Mouse (Mus musculus) lung, embryonic 14.5 days (tissue): Measurements from ENCODE around the gene Tnfrsf1a. TPM values are rescaled to one million over a fixed set of nuclear protein-coding genes. Genes with fewer than 3 reads are reported as not detected.
"Not testable (repeated sequence)": the region's sequence is repeated elsewhere in the genome, so short reads cannot be mapped to it uniquely, and the experiment has no call there.

Source experiments
- ATAC-seq: fragments of 200-750 bp; cut with Nextera tagmentation; 2 replicates; pipeline ENCODE4 v1.8.0; 2017; ENCODE audit warnings: mild to moderate bottlenecking, moderate TSS enrichment, moderate library complexity; ENCODE audit not compliant: insufficient read depth
- DNase-seq: peaks from one replicate; pipeline ENCODE4 v3.0.0-alpha.2; 2015
- H3K27ac ChIP-seq: fragments of 300-500 bp; sonication (generic); 2 replicates; pipeline ENCODE4 v1.5.1; 2014; ENCODE audit warnings: low read depth, mild to moderate bottlenecking, moderate library complexity
- H3K27me3 ChIP-seq: fragments of 300-500 bp; sonication (generic); 2 replicates; pipeline ENCODE4 v1.6.1; 2014; ENCODE audit warnings: low read length, control low read depth; ENCODE audit not compliant: insufficient read depth
- H3K36me3 ChIP-seq: fragments of 300-500 bp; sonication (generic); 2 replicates; pipeline ENCODE4 v1.6.1; 2014; ENCODE audit warnings: control low read depth; ENCODE audit not compliant: insufficient read depth
- H3K4me1 ChIP-seq: fragments of 300-500 bp; sonication (generic); 2 replicates; pipeline ENCODE4 v1.6.1; 2014; ENCODE audit warnings: antibody characterized with exemption, control low read depth; ENCODE audit not compliant: insufficient read depth
- H3K4me2 ChIP-seq: fragments of 300-500 bp; sonication (generic); 2 replicates; pipeline ENCODE4 v1.6.1; 2014; ENCODE audit warnings: mild to moderate bottlenecking
- H3K4me3 ChIP-seq: fragments of 300-500 bp; sonication (generic); 2 replicates; pipeline ENCODE4 v1.5.1; 2014; ENCODE audit warnings: low read depth, low read length
- H3K9ac ChIP-seq: fragments of 300-500 bp; sonication (generic); 2 replicates; pipeline ENCODE4 v1.6.1; 2014
- H3K9me3 ChIP-seq: fragments of 300-500 bp; sonication (generic); 2 replicates; pipeline ENCODE4 v1.6.1; 2016; ENCODE audit warnings: low read depth, low read length, control low read depth
- CTCF ChIP-seq: IDR thresholded peaks from 2 replicates; pipeline ENCODE4 v1.5.1; 2016; ENCODE audit warnings: antibody characterized with exemption, low read depth
- WGBS: fragments of 180-500 bp; shearing (Covaris S2); extraction: QIAGEN DNeasy Blood & Tissue Kit; methylation state at CpG from one replicate; pipeline ENCODE4 v1.1.7; 2014; 5-methylcytosine and 5-hydroxymethylcytosine counted together
- polyA plus RNA-seq: library from polyadenylated mRNA; unstranded; fragments of >200 nt; fragmentation: Nextera tagmentation; extraction: Ambion mirVana; gene quantifications from 2 replicates; pipeline ENCODE4 v1.2.1, GENCODE M21; 2014

Tnfrsf1a gene
- 82.5 and 83.3 TPM in 2 replicates for polyA plus RNA-seq

DNA sequence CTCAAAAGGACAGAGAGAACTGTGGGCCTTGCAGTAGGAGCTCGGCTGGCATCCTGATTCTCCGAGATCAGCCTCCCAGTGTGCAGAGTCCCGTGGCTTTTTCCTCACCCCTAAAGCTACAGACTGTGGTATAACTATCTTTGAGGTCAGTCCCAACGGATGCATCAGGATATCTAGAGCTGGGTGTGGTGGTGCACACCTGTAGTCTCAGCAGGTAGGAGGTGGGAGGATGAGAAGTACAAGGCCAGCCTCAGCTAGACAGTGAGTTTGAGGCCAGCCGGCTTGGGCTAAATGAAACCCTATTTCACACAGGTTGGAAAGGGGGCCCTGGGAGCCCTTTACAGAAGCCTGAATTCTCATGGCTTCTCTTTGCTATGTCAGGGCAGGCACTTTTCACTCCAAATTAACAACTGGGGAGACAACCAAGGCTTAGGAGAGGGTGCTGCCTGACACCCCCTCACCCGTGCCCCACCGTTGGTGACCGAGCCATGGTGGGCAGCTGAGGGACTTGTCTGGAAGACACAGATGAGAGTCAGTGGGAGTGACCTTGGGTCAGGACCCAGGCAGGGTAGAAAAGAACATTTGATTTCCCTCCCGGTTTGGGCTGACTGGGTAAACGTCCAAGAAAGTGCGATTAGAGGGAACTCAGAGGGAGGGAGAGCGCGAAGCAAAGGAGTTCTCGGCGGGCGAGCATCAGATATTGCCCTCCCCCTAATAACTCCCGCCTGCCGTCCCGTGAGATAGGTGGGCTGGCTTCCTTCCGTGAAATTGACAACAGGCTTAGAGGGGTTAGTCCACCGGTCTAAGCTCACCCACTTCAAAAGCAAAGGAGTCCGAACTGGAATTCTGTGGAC lies at the start of gene Tnfrsf1a:
Gene Tnfrsf1a, plus strand, starts transcription at position 642 of the 854 bp plus-strand sequence.
- peak within 1 kb of the TSS; percentile 90 for H3K4me2 ChIP-seq
- TF ChIP-seq CTCF, result no peak
- ATAC-seq, result peak; percentile 29; the same call in 1 of the 2 replicates
- peaks cover 8% of the 10 kb centered on the region; the same call in 1 of the 2 replicates for H3K36me3 ChIP-seq
- H3K27me3 ChIP-seq, result no peaks in the 10 kb centered on the region
- 6% methylated on average over 22 of the region's 22 CpGs for WGBS
- H3K27ac ChIP-seq, result peak within 1 kb of the TSS; percentile 90
- peaks cover 31% of the 10 kb centered on the region for H3K4me1 ChIP-seq
- H3K9me3 ChIP-seq, result no peaks in the 10 kb centered on the region
- H3K9ac ChIP-seq, result peak within 1 kb of the TSS; percentile 85
- H3K4me3 ChIP-seq, result peak within 1 kb of the TSS; percentile 81
- DNase-seq, result no peak

DNA sequence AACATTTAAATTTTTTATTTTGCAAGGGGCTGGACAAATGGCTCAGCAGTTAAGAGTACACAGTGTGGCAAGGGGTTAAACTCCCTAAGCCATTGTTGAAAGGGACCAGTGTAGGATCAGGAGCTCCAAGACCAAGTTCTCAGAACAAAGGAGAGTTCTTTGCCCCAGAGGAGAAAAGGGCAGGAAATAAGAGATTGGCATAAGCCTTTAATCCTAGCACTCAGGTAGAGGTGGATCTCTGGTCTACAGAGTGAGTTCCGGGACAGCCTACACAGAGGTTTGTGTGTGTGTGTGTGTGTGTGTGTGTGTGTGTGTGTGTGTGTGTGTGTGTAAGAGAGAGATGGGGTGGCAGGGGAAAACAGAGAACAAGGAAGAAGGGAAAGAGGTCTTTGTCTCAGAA lies 48.2 kb upstream of the Tnfrsf1a start:
- WGBS, result 63% methylated on average over 1 of the region's 1 CpGs
- ATAC-seq (no peak), DNase-seq (no peak)
- H3K9me3 ChIP-seq, result no peaks in the 10 kb centered on the region
- no peak overlapping the region for H3K27ac ChIP-seq
- H3K27me3 ChIP-seq, result no peaks in the 10 kb centered on the region
- no peak overlapping the region for H3K4me2 ChIP-seq
- H3K4me3 ChIP-seq, result no peak overlapping the region
- no peak for TF ChIP-seq CTCF
- no peaks in the 10 kb centered on the region; the same call in 1 of the 2 replicates for H3K36me3 ChIP-seq
- H3K4me1 ChIP-seq, result peaks cover 11% of the 10 kb centered on the region
- no peak overlapping the region for H3K9ac ChIP-seq

DNA sequence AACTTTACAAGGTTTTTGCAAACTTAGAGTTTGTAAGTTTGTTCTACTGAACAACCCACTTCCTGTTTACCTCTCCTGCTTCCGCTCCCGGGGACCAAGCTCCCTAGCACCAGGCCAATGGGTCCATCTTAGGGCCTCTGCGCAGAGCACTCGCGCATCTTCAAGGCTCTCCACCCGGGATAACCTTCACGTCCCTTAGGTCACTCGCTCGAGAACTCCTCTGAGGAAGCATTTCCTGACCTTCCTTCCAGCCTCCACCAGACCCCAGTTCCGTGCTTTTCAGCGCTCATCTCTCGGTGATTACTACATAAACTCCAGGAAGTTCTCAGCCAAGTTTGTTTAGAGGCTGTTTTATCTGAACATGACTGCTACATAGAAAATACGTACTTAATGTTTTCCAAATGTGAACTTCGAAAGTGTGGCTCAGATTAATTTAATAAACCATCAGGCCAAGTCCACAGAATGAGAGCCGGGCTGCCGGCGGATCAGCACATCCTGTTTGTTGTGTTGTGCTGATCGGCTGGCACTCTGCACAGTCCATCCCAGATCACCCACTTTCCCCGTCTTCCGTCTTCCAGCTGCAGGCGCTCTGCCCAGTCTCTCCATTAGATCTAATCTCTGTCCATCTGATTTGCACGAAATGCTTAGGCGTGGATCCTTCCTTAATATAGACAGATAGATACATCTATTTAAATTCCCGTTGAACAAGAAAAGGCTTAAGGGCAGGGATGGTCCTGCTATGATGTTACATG lies 46.8 kb upstream of the Tnfrsf1a start:
- TF ChIP-seq CTCF, result no peak
- H3K4me2 ChIP-seq, result no peak overlapping the region
- peak; percentile 69 for DNase-seq
- WGBS, result 53% methylated on average over 24 of the region's 24 CpGs
- H3K9ac ChIP-seq, result no peak overlapping the region
- no peaks in the 10 kb centered on the region for H3K27me3 ChIP-seq
- peaks cover 11% of the 10 kb centered on the region for H3K4me1 ChIP-seq
- no peaks in the 10 kb centered on the region for H3K9me3 ChIP-seq
- no peak; the same call in 1 of the 2 replicates for ATAC-seq
- peak overlapping the region; percentile 83 for H3K27ac ChIP-seq
- H3K4me3 ChIP-seq, result no peak overlapping the region
- H3K36me3 ChIP-seq, result peaks cover 14% of the 10 kb centered on the region

DNA sequence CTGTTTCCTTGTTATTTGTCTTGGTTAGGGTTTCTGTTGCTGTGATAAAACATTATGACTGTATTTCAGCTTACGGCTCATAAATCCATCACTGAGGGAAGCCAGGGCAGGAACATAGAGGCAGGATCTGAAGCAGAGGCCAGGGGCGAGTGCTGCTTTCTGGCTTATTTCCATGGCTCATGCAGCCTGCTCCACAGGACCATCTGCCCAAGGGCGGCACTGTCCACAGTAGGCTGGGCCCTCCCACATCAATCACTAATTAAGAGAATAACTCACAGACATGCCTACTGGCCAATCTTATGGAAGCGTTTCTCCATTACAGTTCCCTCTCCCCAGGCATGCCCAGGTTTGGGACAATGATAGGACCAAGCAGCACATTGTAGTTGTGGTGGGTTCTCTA lies 45.9 kb upstream of the Tnfrsf1a start:
- Histone ChIP-seq H3K27me3 (no peaks in the 10 kb centered on the region), H3K4me3 (no peak overlapping the region), H3K9ac (no peak overlapping the region), H3K36me3 (peaks cover 20% of the 10 kb centered on the region), H3K9me3 (no peaks in the 10 kb centered on the region), H3K27ac (peak overlapping the region; percentile 83; the same call in 1 of the 2 replicates), H3K4me2 (no peak overlapping the region), H3K4me1 (peaks cover 11% of the 10 kb centered on the region)
- TF ChIP-seq CTCF, result no peak
- no peak; the same call in 1 of the 2 replicates for ATAC-seq
- peak; percentile 34 for DNase-seq
- WGBS, result 60% methylated on average over 4 of the region's 4 CpGs

DNA sequence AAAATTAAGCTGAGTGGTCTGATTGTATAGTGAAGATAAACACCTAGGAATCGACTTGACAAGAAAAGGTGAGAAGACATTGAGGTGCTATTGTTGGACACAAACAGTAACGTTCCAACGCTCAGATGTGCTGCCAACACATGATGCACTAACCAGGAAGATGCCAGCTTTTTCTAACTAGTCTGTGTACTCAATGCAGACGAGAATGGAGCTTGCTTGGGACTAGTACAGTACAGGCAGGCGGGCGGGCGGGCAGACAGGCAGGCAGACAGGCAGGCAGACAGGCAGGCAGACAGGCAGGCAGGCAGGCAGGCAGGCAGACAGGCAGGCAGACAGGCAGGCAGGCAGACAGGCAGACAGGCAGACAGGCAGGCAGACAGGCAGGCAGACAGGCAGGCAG lies 44.8 kb upstream of the Tnfrsf1a start:
- not testable (repeated sequence) for H3K27ac ChIP-seq, H3K4me2 ChIP-seq, H3K4me3 ChIP-seq, ATAC-seq, H3K9ac ChIP-seq, DNase-seq, H3K27me3 ChIP-seq, H3K9me3 ChIP-seq
- 82% methylated on average over 7 of the region's 7 CpGs for WGBS
- Histone ChIP-seq H3K4me1 (peaks cover 11% of the 10 kb centered on the region), H3K36me3 (peaks cover 30% of the 10 kb centered on the region)

DNA sequence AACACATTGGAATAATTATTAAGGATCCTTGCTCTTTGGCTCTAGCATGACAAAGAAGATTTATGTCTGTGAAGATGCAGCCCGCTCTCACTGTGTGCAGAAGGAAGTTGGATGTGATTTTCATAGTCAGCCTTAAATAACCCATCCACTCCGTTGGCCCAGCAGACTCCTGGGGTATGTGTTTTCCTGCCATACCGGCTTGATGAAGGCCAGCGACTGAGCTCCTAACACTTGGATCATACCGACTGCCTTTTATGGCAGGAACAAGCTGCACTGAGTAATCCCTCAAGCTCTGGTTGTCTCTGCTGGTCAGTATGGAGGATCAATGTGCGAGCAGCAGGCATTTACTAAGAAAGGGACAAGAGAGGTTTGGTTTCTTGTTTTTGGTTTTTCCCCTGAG lies 43.7 kb upstream of the Tnfrsf1a start:
- Histone ChIP-seq H3K4me1 (peaks cover 11% of the 10 kb centered on the region), H3K36me3 (peaks cover 37% of the 10 kb centered on the region), H3K9me3 (no peaks in the 10 kb centered on the region), H3K27ac (no peak overlapping the region), H3K4me2 (no peak overlapping the region), H3K27me3 (no peaks in the 10 kb centered on the region), H3K4me3 (no peak overlapping the region), H3K9ac (no peak overlapping the region)
- TF ChIP-seq CTCF, result no peak
- ATAC-seq (no peak), DNase-seq (no peak)
- WGBS, result 87% methylated on average over 6 of the region's 6 CpGs

DNA sequence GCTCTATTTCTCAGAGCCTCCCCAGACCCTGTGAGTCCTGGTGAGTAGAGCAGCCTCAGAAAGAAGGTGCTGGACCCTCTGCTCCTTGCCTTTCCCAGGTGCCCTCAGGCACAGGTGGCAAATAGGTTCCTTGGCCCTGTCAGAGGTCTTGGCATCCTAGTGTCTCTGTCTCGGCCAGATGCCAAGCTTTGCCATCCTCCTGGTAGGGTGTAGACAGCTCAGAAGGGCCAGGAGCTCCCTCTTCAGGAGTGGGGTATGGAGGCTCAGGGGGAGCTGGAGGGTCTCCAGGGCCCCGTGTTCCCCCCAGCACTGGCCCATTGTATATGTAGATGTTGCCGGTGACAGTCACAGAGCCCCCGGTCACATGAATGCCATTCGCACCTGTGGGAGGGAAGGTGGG lies 42.1 kb upstream of the Tnfrsf1a start:
- Histone ChIP-seq H3K9ac (no peak overlapping the region), H3K4me3 (no peak overlapping the region), H3K27me3 (no peaks in the 10 kb centered on the region), H3K9me3 (no peaks in the 10 kb centered on the region), H3K27ac (no peak overlapping the region), H3K4me1 (peaks cover 12% of the 10 kb centered on the region), H3K4me2 (no peak overlapping the region), H3K36me3 (peaks cover 51% of the 10 kb centered on the region)
- DNase-seq, result no peak
- ATAC-seq, result no peak
- 87% methylated on average over 5 of the region's 5 CpGs for WGBS
- no peak for TF ChIP-seq CTCF
